Mouse (Mus musculus): Measurements from ENCODE around the gene Srek1ip1.

DNA sequence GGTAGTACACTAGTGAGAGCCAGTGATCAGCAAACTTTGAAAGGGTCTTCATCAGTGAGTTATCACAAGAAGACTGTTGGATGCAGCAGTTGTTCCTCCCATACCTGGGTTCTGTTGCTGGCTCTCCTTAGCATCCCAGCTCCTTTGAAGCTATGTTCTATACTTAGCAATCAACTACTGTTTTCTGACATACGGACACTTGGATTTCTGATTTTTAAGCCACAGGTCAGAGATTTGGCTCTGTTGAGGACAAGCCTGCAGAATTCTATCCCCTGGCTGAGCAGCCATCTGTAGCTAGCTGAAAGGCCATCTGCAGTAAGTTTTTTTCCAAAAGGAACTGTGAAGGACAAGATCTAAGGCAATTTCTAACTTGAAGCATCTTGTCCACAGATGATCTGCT is 32.9 kb upstream of the Srek1ip1 start:
- TF ChIP-seq CTCF (IDR thresholded peaks at IDR 0.05; ENCODE audit: borderline replicate concordance, insufficient read depth, low read depth, low read length) (no peak), POLR2A (IDR thresholded peaks at IDR 0.05; ENCODE audit: borderline replicate concordance, insufficient read depth, low read length) (no peak)
